Mouse (Mus musculus) neural tube, embryonic 12.5 days (tissue): ENCODE results near the gene Nfkbia. TPM values are rescaled to one million over a fixed set of nuclear protein-coding genes. Genes with fewer than 3 reads are reported as not detected.

Source experiments
- ATAC-seq: fragments of 200-750 bp; cut with Nextera tagmentation; 2 replicates; pipeline ENCODE4 v1.8.0; 2017; ENCODE audit warnings: low read depth, mild to moderate bottlenecking, moderate TSS enrichment, moderate library complexity; ENCODE audit not compliant: low FRiP score
- H3K27ac ChIP-seq: fragments of 300-500 bp; sonication (generic); 2 replicates; pipeline ENCODE4 v1.5.1; 2016
- H3K27me3 ChIP-seq: fragments of 300-500 bp; sonication (generic); replicated peaks from 2 replicates; pipeline ENCODE4 v1.6.1; 2016; ENCODE audit warnings: mild to moderate bottlenecking
- H3K36me3 ChIP-seq: fragments of 300-500 bp; sonication (generic); 2 replicates; pipeline ENCODE4 v1.6.1; 2016; ENCODE audit warnings: mild to moderate bottlenecking
- H3K4me1 ChIP-seq: fragments of 300-500 bp; sonication (generic); 2 replicates; pipeline ENCODE4 v1.6.1; 2016
- H3K4me2 ChIP-seq: fragments of 300-500 bp; sonication (generic); replicated peaks from 2 replicates; pipeline ENCODE4 v1.6.1; 2016; ENCODE audit warnings: mild to moderate bottlenecking
- H3K4me3 ChIP-seq: fragments of 300-500 bp; sonication (generic); 2 replicates; pipeline ENCODE4 v1.5.1; 2016
- H3K9ac ChIP-seq: fragments of 300-500 bp; sonication (generic); 2 replicates; pipeline ENCODE4 v1.6.1; 2016; ENCODE audit warnings: mild to moderate bottlenecking
- H3K9me3 ChIP-seq: fragments of 300-500 bp; sonication (generic); 2 replicates; pipeline ENCODE4 v1.6.1; 2016; ENCODE audit warnings: mild to moderate bottlenecking
- WGBS: fragments of 180-500 bp; shearing (Covaris S2); methylation state at CpG from one replicate; pipeline ENCODE4 v1.1.7; 2016; 5-methylcytosine and 5-hydroxymethylcytosine counted together
- polyA plus RNA-seq: library from polyadenylated mRNA; unstranded; fragments of >200 nt; fragmentation: Nextera tagmentation; extraction: Ambion mirVana; gene quantifications from 2 replicates; pipeline ENCODE4 v1.2.1, GENCODE M21; 2016

The Nfkbia gene
- polyA plus RNA-seq, 1 experiment from 2014 or later = 44.9 TPM

DNA sequence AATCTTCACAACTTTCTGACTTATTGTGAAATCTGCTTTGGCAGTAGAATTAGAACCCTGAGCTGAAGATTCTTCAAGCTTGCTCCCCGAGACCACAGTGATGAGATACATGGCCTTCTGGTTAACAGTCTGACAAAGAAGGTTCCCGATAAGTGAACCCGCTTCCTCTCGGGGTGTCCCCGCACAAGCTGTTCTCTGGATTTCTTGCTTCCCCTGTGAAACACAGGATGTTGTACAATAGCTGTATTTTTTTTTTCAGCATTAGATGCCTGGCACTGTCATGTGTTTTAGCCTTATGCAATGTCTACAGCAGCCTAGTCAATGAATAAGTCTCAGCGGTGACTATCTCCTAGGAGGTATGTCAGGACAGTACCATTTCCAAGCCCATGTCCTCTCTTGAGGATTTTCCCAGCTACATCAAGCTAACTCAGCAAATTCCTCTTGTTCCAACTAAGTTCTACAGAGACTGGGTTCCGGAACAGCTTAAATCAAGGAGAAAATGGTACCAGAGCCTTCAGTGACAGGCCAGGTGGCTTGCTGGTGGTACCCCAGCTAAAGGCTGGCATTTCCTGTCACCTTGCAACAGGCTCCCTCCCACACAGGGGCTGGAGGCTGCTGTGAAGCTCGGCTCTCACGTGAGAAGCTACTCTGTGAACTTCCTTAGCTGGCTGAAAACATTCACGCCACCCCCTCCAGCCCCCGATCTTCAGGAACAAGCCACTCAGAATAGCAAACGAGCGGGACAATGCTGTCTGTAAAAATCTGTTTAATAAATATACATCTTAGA, 3.6 kb downstream of the Nfkbia start:
- H3K9me3 ChIP-seq = no peaks in the 10 kb centered on the region
- no peak overlapping the region for H3K4me3 ChIP-seq
- no peak for ATAC-seq
- no peak overlapping the region for H3K4me2 ChIP-seq
- H3K27me3 ChIP-seq = no peaks in the 10 kb centered on the region
- no peak overlapping the region for H3K27ac ChIP-seq
- H3K4me1 ChIP-seq = peaks cover 17% of the 10 kb centered on the region
- WGBS = 91% methylated on average over 13 of the region's 13 CpGs
- no peak overlapping the region for H3K9ac ChIP-seq
- H3K36me3 ChIP-seq = peaks cover 23% of the 10 kb centered on the region

DNA sequence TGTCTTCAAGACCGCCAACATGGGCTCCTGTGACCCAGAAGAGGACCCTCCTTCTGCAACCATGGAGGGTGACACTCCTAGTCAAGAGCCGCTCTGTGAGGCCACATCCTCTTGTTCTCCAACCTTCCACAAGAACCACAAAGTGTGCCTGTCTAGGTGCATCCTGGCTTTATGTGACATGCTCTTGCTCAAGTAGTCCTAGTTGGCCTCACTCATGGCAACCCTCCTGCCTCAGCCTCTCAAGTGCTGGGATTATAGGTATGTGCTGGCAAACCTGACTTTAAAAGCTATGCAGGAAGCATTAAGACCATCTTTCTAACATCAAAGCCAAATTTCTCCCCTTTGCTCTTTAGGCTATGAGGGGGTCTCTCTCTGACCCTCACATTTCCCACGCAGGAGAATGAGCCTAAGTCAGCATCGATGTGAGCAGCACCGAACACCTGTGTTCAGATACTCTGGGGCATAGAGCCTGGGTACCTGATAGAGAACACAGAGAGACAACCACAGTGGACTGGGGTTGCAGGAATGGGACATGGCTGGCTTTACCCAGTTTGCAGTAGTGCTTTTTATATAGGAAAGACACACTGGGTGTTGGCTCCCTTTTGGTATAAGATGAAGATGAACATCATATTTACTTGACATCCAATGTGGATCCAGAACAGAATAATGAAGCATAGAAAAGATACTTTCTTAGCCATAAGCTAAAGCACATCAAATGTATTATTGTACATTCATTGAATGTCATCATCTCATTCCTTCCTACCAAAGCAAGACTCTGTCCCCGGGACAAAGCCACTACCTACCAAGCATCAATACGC, 4.4 kb downstream of the Nfkbia start:
- peaks cover 12% of the 10 kb centered on the region for H3K4me1 ChIP-seq
- H3K4me3 ChIP-seq = no peak overlapping the region
- H3K9ac ChIP-seq = no peak overlapping the region
- peaks cover 23% of the 10 kb centered on the region for H3K36me3 ChIP-seq
- no peak overlapping the region for H3K27ac ChIP-seq
- no peak overlapping the region for H3K4me2 ChIP-seq
- H3K9me3 ChIP-seq = no peaks in the 10 kb centered on the region
- no peaks in the 10 kb centered on the region for H3K27me3 ChIP-seq
- 92% methylated on average over 7 of the region's 7 CpGs for WGBS
- ATAC-seq = no peak

DNA sequence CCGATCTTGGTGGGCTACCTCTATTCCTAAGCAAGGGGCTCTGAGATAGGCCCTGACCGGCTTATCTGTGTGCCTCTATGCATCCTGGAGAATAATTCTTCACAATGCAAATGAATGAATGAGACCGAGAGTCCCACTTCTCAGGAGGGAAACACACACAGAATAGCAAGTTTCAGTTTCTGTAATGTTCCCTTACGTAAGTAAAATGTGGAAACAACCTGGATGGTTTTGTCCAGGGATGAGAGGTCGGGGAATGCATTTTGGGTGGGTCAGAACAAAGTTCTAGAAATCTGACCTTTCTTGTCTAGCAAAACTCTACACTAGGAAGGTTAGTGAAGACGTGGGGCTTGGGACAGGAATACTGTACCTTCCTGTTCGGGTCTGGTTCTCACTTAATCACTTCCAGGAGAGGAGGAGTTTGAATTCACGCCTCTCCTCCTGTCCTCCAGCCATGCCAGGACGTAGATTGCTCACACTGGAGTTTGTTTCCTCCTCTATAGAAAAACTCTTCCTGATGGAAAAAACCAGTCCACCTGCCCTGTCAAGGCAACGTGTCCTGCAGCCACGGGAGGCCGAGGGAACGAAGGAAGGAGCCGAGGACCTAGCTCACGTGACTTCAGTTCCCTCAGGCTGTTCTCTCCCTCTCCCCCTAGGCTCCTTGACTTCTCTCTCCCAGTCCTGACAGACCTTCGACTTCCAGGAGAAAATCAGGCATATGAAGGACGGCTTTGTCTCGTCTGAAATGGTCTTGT, 5.3 kb downstream of the Nfkbia start:
- no peaks in the 10 kb centered on the region for H3K27me3 ChIP-seq
- no peaks in the 10 kb centered on the region for H3K9me3 ChIP-seq
- no peak overlapping the region for H3K9ac ChIP-seq
- H3K4me1 ChIP-seq = peaks cover 8% of the 10 kb centered on the region
- no peak for ATAC-seq
- H3K4me2 ChIP-seq = no peak overlapping the region
- H3K27ac ChIP-seq = no peak overlapping the region
- peaks cover 23% of the 10 kb centered on the region for H3K36me3 ChIP-seq
- no peak overlapping the region for H3K4me3 ChIP-seq
- WGBS = 79% methylated on average over 18 of the region's 18 CpGs

DNA sequence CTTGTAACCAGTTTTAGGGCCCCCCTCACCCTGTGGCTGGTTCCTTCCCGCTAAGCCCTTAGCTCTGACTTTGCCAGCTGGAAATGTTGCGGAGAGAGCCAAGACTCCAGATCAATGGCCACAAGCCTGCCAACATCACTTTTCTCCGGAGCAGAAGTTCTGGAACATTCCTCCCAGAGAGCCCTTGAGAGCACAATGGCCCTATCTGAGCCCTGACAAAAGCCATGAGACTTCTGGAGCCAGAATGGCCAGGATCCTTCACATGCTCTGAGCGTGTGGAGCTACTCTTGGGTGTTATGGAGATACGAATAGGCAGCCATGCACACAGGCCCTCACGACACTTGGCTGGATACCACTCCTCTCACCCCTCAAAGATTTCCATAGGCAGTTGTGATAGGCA, 7.6 kb downstream of the Nfkbia start:
- no peak for ATAC-seq

DNA sequence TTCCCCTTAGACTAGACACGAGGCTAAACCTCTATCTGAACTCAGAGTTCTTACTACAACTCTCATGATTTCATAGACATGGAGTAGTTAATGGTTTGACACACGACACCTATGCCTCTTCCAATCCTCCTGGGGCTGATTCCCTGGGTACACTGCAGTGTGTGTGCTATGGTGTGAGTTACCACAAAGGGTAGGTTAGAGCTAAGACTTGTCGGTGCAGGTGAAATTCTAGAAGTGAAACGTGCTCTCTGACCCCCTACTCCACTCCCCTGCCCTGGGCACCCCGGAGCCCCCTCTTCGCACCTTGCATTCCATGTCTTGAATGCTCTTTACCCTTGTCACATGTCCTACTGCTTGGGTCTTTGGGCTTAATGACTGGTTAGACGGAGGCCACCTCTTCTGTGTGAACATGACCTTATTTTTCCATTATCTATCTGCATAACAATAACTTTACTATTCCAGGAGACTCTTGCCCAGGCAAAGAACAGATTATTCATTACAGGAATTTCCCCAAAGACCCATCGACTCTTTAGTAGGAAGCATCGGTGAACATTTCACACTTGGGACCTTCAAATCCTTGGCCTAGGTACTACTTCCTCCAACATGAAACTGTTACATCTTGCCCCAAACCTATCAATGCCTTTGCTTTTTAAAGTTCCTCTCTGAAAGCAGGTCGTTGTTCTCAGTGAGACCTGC, 8.2 kb downstream of the Nfkbia start:
- WGBS = 75% methylated on average over 10 of the region's 10 CpGs
- H3K27ac ChIP-seq = no peak overlapping the region

More for the DNA sequence above, 7.6 kb downstream of the Nfkbia start:
- Histone ChIP-seq H3K4me1 (no peaks in the 10 kb centered on the region), H3K4me3 (no peak overlapping the region), H3K9ac (no peak overlapping the region), H3K27me3 (no peaks in the 10 kb centered on the region), H3K9me3 (no peaks in the 10 kb centered on the region), H3K36me3 (peaks cover 14% of the 10 kb centered on the region), H3K4me2 (no peak overlapping the region), H3K27ac (no peak overlapping the region)
- WGBS = 94% methylated on average over 6 of the region's 6 CpGs

DNA sequence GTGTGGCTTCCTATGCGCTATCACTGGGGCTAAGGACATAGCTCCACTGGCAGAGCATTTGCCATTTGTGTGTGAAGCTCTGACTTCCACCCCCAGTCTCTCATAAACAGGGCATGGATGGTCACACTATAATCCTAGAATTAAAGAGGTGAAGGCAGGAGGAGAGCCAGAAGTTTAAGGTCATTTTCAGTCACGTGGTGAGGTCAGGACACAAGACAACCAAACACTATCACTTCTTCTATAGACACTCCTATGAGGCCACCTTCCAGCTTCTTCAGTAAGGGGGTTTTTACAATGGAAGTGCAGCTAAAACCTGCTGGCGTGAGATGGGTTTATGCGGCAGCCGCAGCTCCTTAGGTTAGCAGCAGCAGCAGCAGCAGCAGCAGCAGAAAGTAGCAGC, 8.9 kb downstream of the Nfkbia start:
- no peak overlapping the region for H3K4me2 ChIP-seq
- H3K4me3 ChIP-seq = no peak overlapping the region
- H3K27me3 ChIP-seq = no peaks in the 10 kb centered on the region
- no peak overlapping the region for H3K9ac ChIP-seq
- H3K9me3 ChIP-seq = no peaks in the 10 kb centered on the region
- peaks cover 8% of the 10 kb centered on the region for H3K36me3 ChIP-seq
- no peaks in the 10 kb centered on the region for H3K4me1 ChIP-seq
- no peak for ATAC-seq
- H3K27ac ChIP-seq = no peak overlapping the region
- WGBS = 80% methylated on average over 5 of the region's 5 CpGs

More for the DNA sequence above, 8.2 kb downstream of the Nfkbia start:
- no peak for ATAC-seq
- no peaks in the 10 kb centered on the region for H3K4me1 ChIP-seq
- H3K9ac ChIP-seq = no peak overlapping the region
- no peak overlapping the region for H3K4me3 ChIP-seq
- no peaks in the 10 kb centered on the region for H3K9me3 ChIP-seq
- H3K27me3 ChIP-seq = no peaks in the 10 kb centered on the region
- H3K4me2 ChIP-seq = no peak overlapping the region
- H3K36me3 ChIP-seq = peaks cover 14% of the 10 kb centered on the region

DNA sequence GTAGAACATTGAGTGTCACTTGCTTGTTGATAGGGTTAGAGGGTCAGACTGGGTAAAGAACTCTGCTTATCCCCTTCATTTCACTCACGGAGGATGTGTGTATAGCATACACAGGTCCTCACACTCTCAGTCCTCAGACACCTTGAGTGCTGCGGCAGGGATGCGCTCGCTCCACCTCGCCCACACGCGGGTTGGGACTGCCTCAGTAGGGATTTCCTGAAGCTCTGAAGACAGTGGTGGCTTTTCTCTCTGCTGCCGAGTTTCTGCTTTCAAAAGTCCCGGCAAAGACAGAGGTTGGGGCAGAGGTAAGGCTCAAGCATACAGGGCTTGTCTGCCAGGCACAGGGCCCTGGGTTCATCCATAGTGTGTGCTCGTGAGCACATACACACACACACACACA, 9.7 kb downstream of the Nfkbia start:
- Histone ChIP-seq H3K4me3 (no peak overlapping the region), H3K4me2 (no peak overlapping the region), H3K4me1 (no peaks in the 10 kb centered on the region), H3K9me3 (no peaks in the 10 kb centered on the region), H3K9ac (no peak overlapping the region), H3K27me3 (no peaks in the 10 kb centered on the region), H3K36me3 (peaks cover under 1% of the 10 kb centered on the region; the same call in 1 of the 2 replicates), H3K27ac (no peak overlapping the region)
- 83% methylated on average over 10 of the region's 10 CpGs for WGBS
- no peak for ATAC-seq

DNA sequence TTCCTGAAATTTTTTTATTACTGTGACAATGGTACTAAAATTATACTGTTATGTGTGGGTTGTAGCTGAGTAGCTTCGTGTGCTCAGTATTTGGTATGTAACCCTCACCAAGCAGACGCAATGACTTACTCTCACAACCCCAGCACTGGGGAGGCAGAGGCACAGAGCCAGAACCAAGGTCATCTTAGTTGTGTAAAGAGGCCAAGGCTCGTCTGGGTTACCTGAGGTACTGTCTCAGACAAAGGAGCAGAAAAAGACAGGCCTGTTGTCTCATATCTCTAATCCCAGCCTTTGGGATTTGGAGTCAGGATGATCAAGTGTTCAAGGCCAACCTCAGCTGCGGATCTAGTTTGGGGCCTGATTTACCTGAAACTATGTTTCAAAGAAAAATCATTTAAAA, 10.7 kb downstream of the Nfkbia start:
- H3K36me3 ChIP-seq = no peaks in the 10 kb centered on the region; the same call in 1 of the 2 replicates
- H3K4me2 ChIP-seq = no peak overlapping the region

DNA sequence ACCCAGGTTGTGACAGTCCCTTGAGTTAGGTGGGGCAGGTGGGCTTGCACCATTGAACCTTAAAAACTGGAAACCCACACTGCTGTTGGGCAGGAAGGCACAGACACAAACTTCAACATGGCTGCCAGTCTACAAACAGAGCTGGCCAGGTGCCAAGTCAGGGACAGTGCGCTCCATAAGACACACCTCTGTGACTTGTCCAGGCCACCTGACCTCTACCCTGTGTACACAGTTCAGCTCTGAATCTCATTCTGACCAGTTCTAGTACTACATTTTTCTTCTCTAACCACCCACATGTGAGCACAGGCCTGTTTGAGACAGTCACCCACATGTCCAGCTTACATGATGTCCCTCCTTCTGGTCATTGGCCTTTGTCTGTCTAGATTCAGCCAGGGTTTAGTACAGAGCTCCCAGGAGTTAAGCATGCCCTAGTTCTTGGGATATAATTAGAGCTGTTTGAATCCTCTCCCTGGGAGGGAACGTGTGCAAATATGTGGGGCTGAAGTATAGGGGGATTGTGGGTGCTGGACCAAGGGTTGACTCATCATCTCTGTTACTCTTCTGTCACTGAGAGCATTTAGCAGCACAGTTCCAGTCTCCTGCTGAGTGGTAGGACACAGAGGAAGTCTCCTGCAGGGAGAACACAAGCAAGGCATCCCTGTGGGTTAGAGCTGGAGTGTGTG, 11.8 kb downstream of the Nfkbia start:
- WGBS = 82% methylated on average over 2 of the region's 2 CpGs
- no peak overlapping the region for H3K4me3 ChIP-seq
- ATAC-seq = no peak
- H3K9ac ChIP-seq = no peak overlapping the region
- H3K4me1 ChIP-seq = no peaks in the 10 kb centered on the region
- no peaks in the 10 kb centered on the region for H3K36me3 ChIP-seq
- no peak overlapping the region for H3K27ac ChIP-seq
- H3K9me3 ChIP-seq = no peaks in the 10 kb centered on the region
- H3K27me3 ChIP-seq = no peaks in the 10 kb centered on the region
- no peak overlapping the region for H3K4me2 ChIP-seq

More for the DNA sequence above, 10.7 kb downstream of the Nfkbia start:
- Histone ChIP-seq H3K9me3 (no peaks in the 10 kb centered on the region), H3K4me1 (no peaks in the 10 kb centered on the region), H3K27me3 (no peaks in the 10 kb centered on the region), H3K9ac (no peak overlapping the region), H3K4me3 (no peak overlapping the region), H3K27ac (no peak overlapping the region)
- 85% methylated on average over 4 of the region's 4 CpGs for WGBS
- no peak for ATAC-seq

DNA sequence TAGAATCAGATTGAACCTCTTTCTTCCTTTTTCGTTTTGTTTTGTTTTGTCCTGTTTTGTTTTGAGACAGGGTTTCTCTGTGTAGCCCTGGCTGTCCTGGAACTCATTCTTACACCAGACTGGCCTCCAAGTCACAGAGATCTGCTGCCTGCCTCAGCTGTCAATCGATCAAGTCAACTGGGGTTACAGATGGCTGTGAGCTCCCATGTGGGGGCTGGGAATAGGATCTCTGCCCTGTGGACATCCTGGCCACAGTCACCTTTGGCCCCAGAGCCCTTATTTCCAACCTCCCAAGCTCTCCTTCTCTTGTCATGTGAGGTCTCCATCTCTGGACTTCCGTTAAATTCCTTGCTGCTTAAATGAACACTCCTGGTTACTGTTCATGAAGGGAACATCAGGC, 13.5 kb downstream of the Nfkbia start:
- ATAC-seq = no peak
- H3K9me3 ChIP-seq = no peaks in the 10 kb centered on the region
- no peak overlapping the region for H3K9ac ChIP-seq
- H3K36me3 ChIP-seq = no peaks in the 10 kb centered on the region
- WGBS = 84% methylated on average over 3 of the region's 3 CpGs
- H3K4me2 ChIP-seq = no peak overlapping the region
- H3K27me3 ChIP-seq = no peaks in the 10 kb centered on the region
- no peak overlapping the region for H3K4me3 ChIP-seq
- 0 out of 2 replicates have a peak, but pooled peaks cover under 1% of the 10 kb centered on the region for H3K4me1 ChIP-seq
- H3K27ac ChIP-seq = no peak overlapping the region

DNA sequence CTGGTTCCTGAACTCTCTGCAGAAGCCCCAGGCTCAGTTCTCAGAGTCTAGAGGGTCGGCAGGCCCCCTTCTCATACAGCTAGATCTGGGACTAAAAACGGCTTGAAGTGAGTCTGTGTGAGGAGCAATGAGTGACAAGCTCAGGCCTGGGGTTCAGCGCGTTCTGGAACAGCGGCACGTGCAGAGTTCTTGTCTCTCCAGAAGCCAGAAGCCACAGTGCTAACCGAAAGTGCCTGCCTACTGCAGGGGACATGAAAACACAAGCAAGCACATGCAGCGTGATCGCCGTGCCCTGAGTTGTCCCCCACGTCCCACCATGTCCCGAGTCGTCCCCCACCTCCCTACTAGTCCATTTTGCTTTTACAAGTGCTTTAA, 18.3 kb downstream of the Nfkbia start:
- no peak for ATAC-seq
- no peaks in the 10 kb centered on the region for H3K36me3 ChIP-seq
- no peak overlapping the region for H3K27ac ChIP-seq
- H3K27me3 ChIP-seq = no peaks in the 10 kb centered on the region
- 80% methylated on average over 13 of the region's 13 CpGs for WGBS
- no peak overlapping the region for H3K4me3 ChIP-seq
- no peak overlapping the region for H3K9ac ChIP-seq
- H3K4me2 ChIP-seq = no peak overlapping the region
- H3K4me1 ChIP-seq = peaks cover 8% of the 10 kb centered on the region; the same call in 1 of the 2 replicates
- no peaks in the 10 kb centered on the region for H3K9me3 ChIP-seq
